Mouse (Mus musculus) neural tube, embryonic 15.5 days (tissue): ENCODE measurements around the gene Maml1. TPM values are rescaled to one million over a fixed set of nuclear protein-coding genes. Genes with fewer than 3 reads are reported as not detected.
A peak's percentile ranks its signal among the peaks of the same experiment; 100 is the strongest.

ENCODE experiments used
- ATAC-seq: fragments of 200-750 bp; cut with Nextera tagmentation; 2 replicates; pipeline ENCODE4 v1.8.0; 2017; ENCODE audit warnings: mild to moderate bottlenecking, moderate TSS enrichment, moderate library complexity; ENCODE audit not compliant: low FRiP score
- H3K27ac ChIP-seq: fragments of 300-500 bp; sonication (generic); replicated peaks from 2 replicates; pipeline ENCODE4 v1.5.1; 2015; ENCODE audit warnings: mild to moderate bottlenecking, inconsistent platforms
- H3K27me3 ChIP-seq: fragments of 300-500 bp; sonication (generic); replicated peaks from 2 replicates; pipeline ENCODE4 v1.6.1; 2015; ENCODE audit warnings: inconsistent platforms
- H3K36me3 ChIP-seq: fragments of 300-500 bp; sonication (generic); 2 replicates; pipeline ENCODE4 v1.6.1; 2015; ENCODE audit warnings: inconsistent platforms
- H3K4me1 ChIP-seq: fragments of 300-500 bp; sonication (generic); 2 replicates; pipeline ENCODE4 v1.6.1; 2015; ENCODE audit warnings: inconsistent platforms
- H3K4me2 ChIP-seq: fragments of 300-500 bp; sonication (generic); 2 replicates; pipeline ENCODE4 v1.6.1; 2015; ENCODE audit warnings: inconsistent platforms, mild to moderate bottlenecking, moderate library complexity
- H3K4me3 ChIP-seq: fragments of 300-500 bp; sonication (generic); replicated peaks from 2 replicates; pipeline ENCODE4 v1.5.1; 2015; ENCODE audit warnings: mild to moderate bottlenecking, inconsistent platforms
- H3K9ac ChIP-seq: fragments of 300-500 bp; sonication (generic); replicated peaks from 2 replicates; pipeline ENCODE4 v1.6.1; 2015; ENCODE audit warnings: mild to moderate bottlenecking, inconsistent platforms
- H3K9me3 ChIP-seq: fragments of 300-500 bp; sonication (generic); replicated peaks from 2 replicates; pipeline ENCODE4 v1.6.1; 2016; ENCODE audit warnings: inconsistent platforms
- WGBS: fragments of 180-500 bp; shearing (Covaris S2); methylation state at CpG from one replicate; pipeline ENCODE4 v1.1.7; 2015; ENCODE audit warnings: mixed read lengths; 5-methylcytosine and 5-hydroxymethylcytosine counted together
- microRNA-seq: library from miRNA; unstranded; fragments of <30 nt; microRNA quantifications from one replicate; pipeline ENCODE4, GENCODE M21; 2017
- polyA plus RNA-seq: library from polyadenylated mRNA; unstranded; fragments of >200 nt; fragmentation: Nextera tagmentation; extraction: Ambion mirVana; gene quantifications from 2 replicates; pipeline ENCODE4 v1.2.1, GENCODE M21; 2015

The Maml1 gene
- polyA plus RNA-seq, 1 experiment from 2014 or later: 2.5 TPM

- Histone ChIP-seq H3K4me2 (no peak overlapping the region), H3K36me3 (no peaks in the 10 kb centered on the region), H3K27ac (no peak overlapping the region), H3K9me3 (no peaks in the 10 kb centered on the region), H3K27me3 (no peaks in the 10 kb centered on the region), H3K9ac (no peak overlapping the region), H3K4me3 (no peak overlapping the region), H3K4me1 (peaks cover 43% of the 10 kb centered on the region)
- no peak for ATAC-seq
- WGBS: 71% methylated on average over 11 of the region's 11 CpGs
These were observed 79.0 kb downstream of the Maml1 start for GRCm38 (mm10) chr11:50212848-50213758.

DNA sequence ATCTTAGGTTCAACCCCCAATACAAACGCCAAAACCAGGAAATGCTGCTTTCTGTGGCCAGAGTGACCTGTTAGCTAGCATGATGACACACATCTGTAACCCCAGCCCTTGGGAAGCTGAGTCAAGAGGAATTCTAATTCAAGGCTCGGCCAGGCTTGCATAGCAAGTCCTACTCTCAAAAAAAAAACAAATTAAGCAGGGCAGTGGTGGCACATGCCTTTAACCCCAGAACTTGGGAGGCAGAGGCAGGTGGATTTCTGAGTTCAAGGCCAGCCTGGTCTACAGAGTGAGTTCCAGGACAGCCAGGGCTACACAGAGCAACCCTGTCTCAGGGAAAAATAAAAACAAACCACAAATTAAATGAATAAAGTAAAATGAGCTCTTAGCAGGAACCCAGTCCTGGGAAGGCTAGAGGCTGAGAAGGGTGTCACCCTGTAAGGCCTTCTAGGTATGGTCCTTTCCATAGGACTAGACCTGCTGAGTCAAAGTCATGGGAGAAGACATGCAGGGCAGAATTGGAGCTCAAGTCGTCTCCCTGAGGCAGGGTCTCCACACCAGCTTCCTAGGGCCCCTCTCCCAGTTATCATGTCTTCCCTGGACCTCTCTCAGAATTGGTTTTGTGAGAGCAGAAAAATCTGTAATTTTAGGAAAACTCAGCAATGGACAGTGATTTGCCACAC, 79.9 kb downstream of the Maml1 start:
- no peak overlapping the region for H3K4me3 ChIP-seq
- H3K9me3 ChIP-seq: no peaks in the 10 kb centered on the region
- ATAC-seq: no peak
- no peak overlapping the region for H3K4me2 ChIP-seq
- H3K9ac ChIP-seq: no peak overlapping the region
- H3K27me3 ChIP-seq: no peaks in the 10 kb centered on the region
- WGBS: 76% methylated on average over 3 of the region's 3 CpGs
- peaks cover 8% of the 10 kb centered on the region for H3K36me3 ChIP-seq
- H3K27ac ChIP-seq: no peak overlapping the region
- H3K4me1 ChIP-seq: peaks cover 46% of the 10 kb centered on the region

DNA sequence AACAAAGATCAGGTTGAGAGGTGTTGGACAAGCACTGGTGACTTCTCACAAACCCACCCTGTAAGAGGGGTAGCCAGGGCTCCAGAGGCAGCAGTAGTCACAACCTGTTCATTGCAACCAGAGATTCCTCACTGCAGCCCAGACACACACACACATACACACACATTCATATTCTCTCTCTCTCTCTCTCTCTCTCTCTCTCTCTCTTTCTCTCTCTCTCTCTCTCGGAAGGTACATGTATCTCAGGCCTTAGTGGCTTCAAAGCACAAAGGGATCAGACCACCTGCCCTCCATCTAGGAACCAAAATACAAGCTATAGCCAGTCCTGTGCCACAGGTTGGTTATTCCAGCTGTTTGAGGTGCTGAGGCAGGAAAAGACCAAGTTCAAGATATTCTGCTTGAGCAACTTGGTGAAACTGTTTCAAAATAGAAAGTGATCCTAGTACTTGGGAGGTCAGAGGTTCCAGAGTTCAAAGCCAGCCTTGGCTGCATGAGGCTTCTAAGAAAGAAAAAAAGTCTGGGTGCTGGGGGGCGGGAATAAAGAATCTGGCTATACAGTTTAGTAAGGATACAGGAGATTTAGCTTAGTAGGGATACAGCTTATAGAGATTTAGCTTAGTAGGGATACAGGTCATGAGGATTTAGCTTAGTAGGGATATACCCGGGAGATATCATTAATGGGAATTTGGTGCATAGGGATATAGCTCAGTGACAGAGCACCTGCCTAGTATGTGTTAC, 80.6 kb downstream of the Maml1 start:
- peaks cover 46% of the 10 kb centered on the region for H3K4me1 ChIP-seq
- peak overlapping the region; percentile 98 for H3K27ac ChIP-seq
- peak overlapping the region; percentile 98 for H3K4me3 ChIP-seq
- H3K9me3 ChIP-seq: no peaks in the 10 kb centered on the region
- peak overlapping the region; percentile 99 for H3K9ac ChIP-seq
- ATAC-seq: no peak
- peaks cover 15% of the 10 kb centered on the region for H3K36me3 ChIP-seq
- H3K4me2 ChIP-seq: peak overlapping the region; percentile 75
- H3K27me3 ChIP-seq: no peaks in the 10 kb centered on the region
- WGBS: 93% methylated on average over 3 of the region's 3 CpGs

- Histone ChIP-seq H3K27ac (peak within 1 kb of the TSS; percentile 98), H3K4me2 (peak within 1 kb of the TSS; percentile 75), H3K9ac (peak within 1 kb of the TSS; percentile 99), H3K4me1 (peaks cover 37% of the 10 kb centered on the region), H3K36me3 (peaks cover 24% of the 10 kb centered on the region), H3K4me3 (peak within 1 kb of the TSS; percentile 98), H3K27me3 (no peaks in the 10 kb centered on the region), H3K9me3 (no peaks in the 10 kb centered on the region)
- peak; percentile 80 for ATAC-seq
- WGBS: 1% methylated on average over 42 of the region's 48 CpGs
These were observed 81.5 kb downstream of the Maml1 start, which contains the start of the genes Sqstm1 and Mgat4b for GRCm38 (mm10) chr11:50210505-50211151. Gene Sqstm1 (minus strand): TSS chr11:50210827. Gene Mgat4b (plus strand): TSS chr11:50210890.

DNA sequence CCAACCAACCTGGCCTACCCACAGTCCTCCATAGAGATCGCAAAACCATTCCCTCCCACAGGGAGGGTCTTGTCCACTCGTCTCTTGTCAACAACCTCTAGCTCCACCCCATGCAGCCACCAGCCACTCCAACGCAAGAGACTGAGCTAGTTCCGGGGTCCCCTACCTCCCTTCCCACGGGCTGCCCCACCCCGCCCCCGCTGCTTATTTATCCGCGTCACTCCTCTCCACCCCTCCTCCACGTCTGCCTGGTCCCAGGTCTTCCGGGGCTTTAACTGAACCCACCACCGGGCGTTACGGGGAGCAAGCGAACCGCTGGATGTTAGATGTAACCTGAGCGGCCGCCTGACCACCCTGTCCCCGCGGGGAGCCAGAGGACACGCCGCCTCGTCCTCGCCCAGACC, 82.0 kb downstream of the Maml1 start:
- peak overlapping the region; percentile 99 for H3K9ac ChIP-seq
- no peaks in the 10 kb centered on the region for H3K27me3 ChIP-seq
- H3K9me3 ChIP-seq: no peaks in the 10 kb centered on the region
- ATAC-seq: peak; percentile 93
- peak overlapping the region; percentile 98 for H3K4me3 ChIP-seq
- H3K27ac ChIP-seq: peak overlapping the region; percentile 98
- H3K36me3 ChIP-seq: peaks cover 29% of the 10 kb centered on the region
- peaks cover 33% of the 10 kb centered on the region for H3K4me1 ChIP-seq
- WGBS: under 1% methylated on average over 24 of the region's 24 CpGs
- H3K4me2 ChIP-seq: peak overlapping the region; percentile 75

DNA sequence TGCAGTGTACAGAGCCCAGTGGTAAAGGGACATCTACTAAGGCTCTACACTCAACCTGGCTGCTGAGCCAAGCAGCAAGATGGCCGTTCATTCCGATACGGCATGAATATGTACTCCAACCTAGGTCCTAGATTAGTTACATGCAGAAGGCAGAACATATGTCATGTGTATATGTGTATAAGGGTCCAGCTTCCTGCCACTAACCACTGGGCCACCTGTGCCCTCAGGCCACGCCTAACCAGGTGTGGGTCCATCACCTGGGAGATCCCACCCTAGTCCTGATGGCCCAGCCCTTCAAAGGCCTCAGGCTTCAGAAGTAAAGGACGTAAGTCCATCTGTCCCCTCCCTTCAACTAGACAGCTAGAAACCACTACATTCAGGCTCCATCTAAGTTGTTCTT, 84.1 kb downstream of the Maml1 start:
- no peak for ATAC-seq
- no peaks in the 10 kb centered on the region for H3K27me3 ChIP-seq
- H3K9ac ChIP-seq: no peak overlapping the region
- H3K4me3 ChIP-seq: no peak overlapping the region
- no peak overlapping the region for H3K27ac ChIP-seq
- peaks cover 48% of the 10 kb centered on the region for H3K36me3 ChIP-seq
- H3K4me2 ChIP-seq: no peak overlapping the region
- 94% methylated on average over 5 of the region's 5 CpGs for WGBS
- H3K4me1 ChIP-seq: peaks cover 33% of the 10 kb centered on the region
- no peaks in the 10 kb centered on the region for H3K9me3 ChIP-seq

- H3K4me2 ChIP-seq: no peak overlapping the region
- no peaks in the 10 kb centered on the region for H3K9me3 ChIP-seq
- H3K4me3 ChIP-seq: no peak overlapping the region
- 94% methylated on average over 14 of the region's 14 CpGs for WGBS
- no peaks in the 10 kb centered on the region for H3K27me3 ChIP-seq
- H3K36me3 ChIP-seq: peaks cover 55% of the 10 kb centered on the region
- H3K4me1 ChIP-seq: peaks cover 33% of the 10 kb centered on the region
- H3K27ac ChIP-seq: no peak overlapping the region
- H3K9ac ChIP-seq: no peak overlapping the region
- ATAC-seq: no peak
These were observed 84.8 kb downstream of the Maml1 start for GRCm38 (mm10) chr11:50207344-50207743.

- 96% methylated on average over 2 of the region's 2 CpGs for WGBS
- H3K9ac ChIP-seq: no peak overlapping the region
- no peak for ATAC-seq
- no peak overlapping the region for H3K27ac ChIP-seq
- H3K9me3 ChIP-seq: no peaks in the 10 kb centered on the region
- H3K4me1 ChIP-seq: peaks cover 26% of the 10 kb centered on the region
- H3K36me3 ChIP-seq: peaks cover 68% of the 10 kb centered on the region
- H3K4me2 ChIP-seq: no peak overlapping the region
- no peaks in the 10 kb centered on the region for H3K27me3 ChIP-seq
- H3K4me3 ChIP-seq: no peak overlapping the region
These were observed 86.1 kb downstream of the Maml1 start for GRCm38 (mm10) chr11:50206037-50206436.

Small RNA genes within 50 kb of the gene (microRNA-seq; reads per million reads assigned to microRNA genes)
- 1.0 reads per million for gene Mir6919

Other genes with a start within 250 kb of the Maml1 start
- 35.9 and 41.3 TPM in 2 replicates for gene Tbc1d9b, start 160.9 kb downstream of the Maml1 start, polyA plus RNA-seq
- gene Mrnip, start 117.9 kb downstream of the Maml1 start, polyA plus RNA-seq: 34.2 and 36.7 TPM in 2 replicates
- 421 and 450 TPM in 2 replicates for gene Sqstm1, start 81.5 kb downstream of the Maml1 start, polyA plus RNA-seq
- 50.2 and 63.8 TPM in 2 replicates for gene Mgat4b, start 81.4 kb downstream of the Maml1 start, polyA plus RNA-seq
- gene Ltc4s, start 53.7 kb downstream of the Maml1 start, polyA plus RNA-seq: 2.9 and 3.7 TPM in 2 replicates
- 289 and 305 TPM in 2 replicates for gene Canx, start 33.4 kb upstream of the Maml1 start, polyA plus RNA-seq
- 0.55 and 1.8 TPM in 2 replicates for gene Cby3, start 62.2 kb upstream of the Maml1 start, polyA plus RNA-seq
- 390 and 401 TPM in 2 replicates for gene Hnrnph1, start 84.7 kb upstream of the Maml1 start, polyA plus RNA-seq
- gene Rufy1, start 138.8 kb upstream of the Maml1 start, polyA plus RNA-seq: 21.8 and 25.1 TPM in 2 replicates